Mouse (Mus musculus): Measurements from ENCODE around the gene Irak2. TPM values are rescaled to one million over a fixed set of nuclear protein-coding genes. Genes with fewer than 3 reads are reported as not detected.

Irak2 gene
- polyA plus RNA-seq, 1 experiment from 2014 or later, result 19.8 TPM

- Histone ChIP-seq H3K27ac (ENCODE audit: low read length) (no peak overlapping the region), H3K4me3 (ENCODE audit: low read length) (no peak overlapping the region), H3K4me1 (ENCODE audit: control insufficient read depth, insufficient read depth, low read length) (peaks cover 14% of the 10 kb centered on the region), H3K9me3 (ENCODE audit: control insufficient read depth, low read length) (0 out of 2 replicates have a peak, but pooled peaks cover 3% of the 10 kb centered on the region), H3K27me3 (replicated peaks; ENCODE audit: control insufficient read depth, insufficient read depth, low read length) (no peaks in the 10 kb centered on the region), H3K36me3 (ENCODE audit: control insufficient read depth, insufficient read depth, low read length) (peaks cover 4% of the 10 kb centered on the region), H3K4me2 (ENCODE audit: low read depth, low read length) (no peak overlapping the region), H3K9ac (ENCODE audit: low read depth, low read length) (no peak overlapping the region)
- peak; percentile 39; the same call in 1 of the 2 replicates for ATAC-seq
- WGBS, result 56% methylated on average over 6 of the region's 6 CpGs
Measured at GRCm38 (mm10) chr6:113608871-113609270, 29.4 kb upstream of the Irak2 start.

- H3K27ac ChIP-seq (ENCODE audit: low read length), result no peak overlapping the region
- no peak overlapping the region for H3K4me3 ChIP-seq (ENCODE audit: low read length)
- H3K9ac ChIP-seq (ENCODE audit: low read depth, low read length), result no peak overlapping the region
- no peaks in the 10 kb centered on the region for H3K27me3 ChIP-seq (replicated peaks; ENCODE audit: control insufficient read depth, insufficient read depth, low read length)
- H3K4me1 ChIP-seq (ENCODE audit: control insufficient read depth, insufficient read depth, low read length), result peaks cover 14% of the 10 kb centered on the region
- H3K9me3 ChIP-seq (ENCODE audit: control insufficient read depth, low read length), result 0 out of 2 replicates have a peak, but pooled peaks cover 3% of the 10 kb centered on the region
- 73% methylated on average over 7 of the region's 7 CpGs for WGBS
- peaks cover 7% of the 10 kb centered on the region for H3K36me3 ChIP-seq (ENCODE audit: control insufficient read depth, insufficient read depth, low read length)
- H3K4me2 ChIP-seq (ENCODE audit: low read depth, low read length), result no peak overlapping the region
- no peak for ATAC-seq
Measured at GRCm38 (mm10) chr6:113609293-113609692, 29.0 kb upstream of the Irak2 start.

- ATAC-seq, result no peak
- WGBS, result 87% methylated on average over 8 of the region's 8 CpGs
- H3K4me2 ChIP-seq (ENCODE audit: low read depth, low read length), result no peak overlapping the region
- no peak overlapping the region for H3K4me3 ChIP-seq (ENCODE audit: low read length)
- H3K9me3 ChIP-seq (ENCODE audit: control insufficient read depth, low read length), result 0 out of 2 replicates have a peak, but pooled peaks cover 3% of the 10 kb centered on the region
- H3K9ac ChIP-seq (ENCODE audit: low read depth, low read length), result no peak overlapping the region
- no peaks in the 10 kb centered on the region for H3K27me3 ChIP-seq (replicated peaks; ENCODE audit: control insufficient read depth, insufficient read depth, low read length)
- H3K36me3 ChIP-seq (ENCODE audit: control insufficient read depth, insufficient read depth, low read length), result peaks cover 21% of the 10 kb centered on the region
- 0 out of 2 replicates have a peak, but pooled peaks cover 7% of the 10 kb centered on the region for H3K4me1 ChIP-seq (ENCODE audit: control insufficient read depth, insufficient read depth, low read length)
- H3K27ac ChIP-seq (ENCODE audit: low read length), result no peak overlapping the region
Measured at GRCm38 (mm10) chr6:113612258-113612969, 25.9 kb upstream of the Irak2 start.

- ATAC-seq, result no peak
- H3K4me1 ChIP-seq (ENCODE audit: control insufficient read depth, insufficient read depth, low read length), result 0 out of 2 replicates have a peak, but pooled peaks cover under 1% of the 10 kb centered on the region
- H3K36me3 ChIP-seq (ENCODE audit: control insufficient read depth, insufficient read depth, low read length), result peaks cover 21% of the 10 kb centered on the region
- no peak overlapping the region for H3K9ac ChIP-seq (ENCODE audit: low read depth, low read length)
- no peak overlapping the region for H3K4me2 ChIP-seq (ENCODE audit: low read depth, low read length)
- 0 out of 2 replicates have a peak, but pooled peaks cover 3% of the 10 kb centered on the region for H3K9me3 ChIP-seq (ENCODE audit: control insufficient read depth, low read length)
- H3K4me3 ChIP-seq (ENCODE audit: low read length), result no peak overlapping the region
- H3K27ac ChIP-seq (ENCODE audit: low read length), result no peak overlapping the region
- no peaks in the 10 kb centered on the region for H3K27me3 ChIP-seq (replicated peaks; ENCODE audit: control insufficient read depth, insufficient read depth, low read length)
- 98% methylated on average over 7 of the region's 7 CpGs for WGBS
Measured at GRCm38 (mm10) chr6:113614152-113614551, 24.1 kb upstream of the Irak2 start.

- Histone ChIP-seq H3K4me2 (ENCODE audit: low read depth, low read length) (no peak overlapping the region), H3K4me3 (ENCODE audit: low read length) (no peak overlapping the region), H3K27ac (ENCODE audit: low read length) (no peak overlapping the region), H3K4me1 (ENCODE audit: control insufficient read depth, insufficient read depth, low read length) (no peaks in the 10 kb centered on the region), H3K27me3 (replicated peaks; ENCODE audit: control insufficient read depth, insufficient read depth, low read length) (no peaks in the 10 kb centered on the region), H3K36me3 (ENCODE audit: control insufficient read depth, insufficient read depth, low read length) (peaks cover 21% of the 10 kb centered on the region), H3K9ac (ENCODE audit: low read depth, low read length) (no peak overlapping the region), H3K9me3 (ENCODE audit: control insufficient read depth, low read length) (0 out of 2 replicates have a peak, but pooled peaks cover 3% of the 10 kb centered on the region)
- ATAC-seq, result no peak
- 98% methylated on average over 8 of the region's 8 CpGs for WGBS
Measured at GRCm38 (mm10) chr6:113614997-113615396, 23.3 kb upstream of the Irak2 start.

DNA sequence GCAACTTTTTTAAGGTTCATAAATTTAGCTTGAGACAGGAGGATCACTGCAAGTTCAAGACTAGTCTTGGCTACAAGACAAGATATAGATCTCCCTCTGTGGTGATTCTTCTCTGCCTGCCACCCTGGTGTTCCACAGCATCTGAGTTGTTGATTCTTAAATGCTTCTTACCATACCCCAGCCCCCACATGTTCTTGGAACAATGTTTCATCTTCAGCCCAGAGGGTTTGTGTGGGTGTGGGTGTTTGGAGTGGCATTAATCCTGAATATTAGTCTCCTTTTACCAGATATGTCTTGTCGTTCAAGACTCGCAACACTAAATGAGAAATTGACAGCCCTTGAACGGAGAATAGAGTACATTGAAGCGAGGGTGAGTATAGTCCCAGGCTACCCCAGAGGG is 22.8 kb upstream of the Irak2 start:
- H3K4me3 ChIP-seq (ENCODE audit: low read length), result no peak overlapping the region
- 0 out of 2 replicates have a peak, but pooled peaks cover 3% of the 10 kb centered on the region for H3K9me3 ChIP-seq (ENCODE audit: control insufficient read depth, low read length)
- 96% methylated on average over 4 of the region's 4 CpGs for WGBS
- no peak overlapping the region for H3K27ac ChIP-seq (ENCODE audit: low read length)
- H3K27me3 ChIP-seq (replicated peaks; ENCODE audit: control insufficient read depth, insufficient read depth, low read length), result no peaks in the 10 kb centered on the region
- no peak overlapping the region for H3K9ac ChIP-seq (ENCODE audit: low read depth, low read length)
- H3K36me3 ChIP-seq (ENCODE audit: control insufficient read depth, insufficient read depth, low read length), result peaks cover 21% of the 10 kb centered on the region
- H3K4me2 ChIP-seq (ENCODE audit: low read depth, low read length), result no peak overlapping the region
- 0 out of 2 replicates have a peak, but pooled peaks cover under 1% of the 10 kb centered on the region for H3K4me1 ChIP-seq (ENCODE audit: control insufficient read depth, insufficient read depth, low read length)
- ATAC-seq, result no peak

DNA sequence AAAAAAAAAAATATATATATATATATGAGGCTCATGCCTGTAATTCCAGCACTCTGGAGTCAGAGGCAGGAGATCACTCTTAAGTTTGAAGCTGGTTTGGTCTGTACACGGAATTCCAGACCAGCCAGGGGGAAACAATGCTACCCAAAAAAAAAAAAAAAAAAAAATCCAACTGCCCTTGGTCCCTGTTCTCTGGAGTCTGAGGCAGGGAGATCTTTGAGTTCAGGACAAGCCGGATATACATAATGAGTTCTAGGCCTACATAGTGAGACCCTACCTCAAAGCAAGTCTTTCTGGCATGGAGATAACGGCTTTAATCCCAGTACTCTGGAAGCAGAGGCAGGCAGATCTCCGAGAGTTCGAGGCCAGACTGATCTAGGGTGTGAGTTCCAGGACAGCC is 14.9 kb upstream of the Irak2 start:
- ATAC-seq, result peak; percentile 14
- no peaks in the 10 kb centered on the region for H3K36me3 ChIP-seq (ENCODE audit: control insufficient read depth, insufficient read depth, low read length)
- H3K4me1 ChIP-seq (ENCODE audit: control insufficient read depth, insufficient read depth, low read length), result peaks cover 11% of the 10 kb centered on the region
- H3K9me3 ChIP-seq (ENCODE audit: control insufficient read depth, low read length), result no peaks in the 10 kb centered on the region
- H3K27me3 ChIP-seq (replicated peaks; ENCODE audit: control insufficient read depth, insufficient read depth, low read length), result no peaks in the 10 kb centered on the region
- WGBS, result 68% methylated on average over 5 of the region's 5 CpGs
- H3K27ac ChIP-seq (ENCODE audit: low read length), result 0 out of 2 replicates have a peak overlapping the region, but pooled peaks have one; percentile 56
- H3K9ac ChIP-seq (ENCODE audit: low read depth, low read length), result peak overlapping the region; percentile 79; the same call in 1 of the 2 replicates
- H3K4me2 ChIP-seq (ENCODE audit: low read depth, low read length), result peak overlapping the region; percentile 58
- H3K4me3 ChIP-seq (ENCODE audit: low read length), result peak overlapping the region; percentile 73

GRCm38 (mm10) chr6:113623941-113624751 is 14.1 kb upstream of the Irak2 start, which contains the start of gene Vhl:
Vhl (plus strand) TSS chr6:113623959.
- WGBS, result under 1% methylated on average over 75 of the region's 76 CpGs

More at GRCm38 (mm10) chr6:113623941-113624751, 14.1 kb upstream of the Irak2 start, which contains the start of gene Vhl:
- H3K4me3 ChIP-seq (ENCODE audit: low read length), result peak within 1 kb of the TSS; percentile 73
- no peaks in the 10 kb centered on the region for H3K27me3 ChIP-seq (replicated peaks; ENCODE audit: control insufficient read depth, insufficient read depth, low read length)
- peak within 1 kb of the TSS; percentile 88 for H3K27ac ChIP-seq (ENCODE audit: low read length)
- peak within 1 kb of the TSS; percentile 79 for H3K9ac ChIP-seq (ENCODE audit: low read depth, low read length)
- H3K4me1 ChIP-seq (ENCODE audit: control insufficient read depth, insufficient read depth, low read length), result peaks cover 11% of the 10 kb centered on the region
- H3K4me2 ChIP-seq (ENCODE audit: low read depth, low read length), result peak within 1 kb of the TSS; percentile 58
- H3K36me3 ChIP-seq (ENCODE audit: control insufficient read depth, insufficient read depth, low read length), result peaks cover 2% of the 10 kb centered on the region; the same call in 1 of the 2 replicates
- no peaks in the 10 kb centered on the region for H3K9me3 ChIP-seq (ENCODE audit: control insufficient read depth, low read length)
- peak; percentile 92 for ATAC-seq
